Mouse (Mus musculus) c-Kit-positive CD71-positive TER-119-positive erythroid progenitor cells, embryonic 14.5 days (primary cell): ENCODE results near the gene Grk3.

Experiments
- DNase-seq: peaks from one replicate; pipeline ENCODE4 v3.0.0-alpha.2; 2013; ENCODE audit warnings: low spot score

Gene Grk3

DNA sequence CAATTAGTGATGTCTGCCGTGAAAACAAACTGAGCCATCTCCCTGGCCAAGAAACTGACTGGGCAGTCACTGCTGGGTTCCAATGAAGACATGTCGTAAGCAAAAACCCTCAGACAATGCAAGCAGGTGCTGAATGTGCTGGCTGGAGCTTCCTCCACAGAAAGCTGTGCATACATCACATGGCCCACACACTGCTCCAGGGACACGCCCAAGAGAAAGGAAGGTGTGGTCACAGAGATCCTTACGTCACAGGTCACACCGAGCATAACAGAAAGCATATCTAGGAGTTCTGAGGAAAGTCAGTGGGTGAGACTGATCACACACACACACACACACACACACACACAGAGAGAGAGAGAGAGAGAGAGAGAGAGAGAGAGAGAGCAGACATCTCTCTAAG is 147.0 kb downstream of the Grk3 start:
- DNase-seq, result no peak

DNA sequence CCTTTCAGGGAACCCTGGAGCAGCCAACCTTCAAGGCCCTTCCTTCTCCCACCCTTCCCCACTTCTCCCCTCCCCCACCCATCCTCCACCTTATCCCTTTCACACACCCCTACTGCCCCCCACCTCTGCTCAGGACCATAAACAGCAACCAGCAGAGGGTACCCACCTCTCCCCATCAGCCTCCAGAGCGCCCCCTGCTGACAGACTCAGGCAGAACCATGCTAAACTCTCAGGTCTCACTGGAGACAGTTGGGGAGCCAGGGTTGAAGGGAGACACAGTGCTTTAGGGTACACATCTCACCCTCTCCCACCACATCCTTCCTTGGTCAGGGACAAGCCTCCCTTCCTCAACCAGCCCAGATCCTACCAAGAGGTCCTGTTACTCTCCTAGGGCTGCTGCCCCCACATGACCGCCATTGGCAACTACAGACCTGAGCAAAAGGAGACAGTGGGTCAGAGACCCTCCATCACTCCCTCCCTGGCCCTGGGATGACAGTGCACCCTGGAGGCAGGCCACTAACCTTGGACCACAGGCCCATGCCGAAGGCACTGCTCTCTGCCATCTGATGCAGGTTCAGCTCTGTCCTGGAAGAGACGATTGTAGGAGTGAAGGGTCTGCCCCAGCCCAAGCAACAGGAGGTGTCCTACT is 150.7 kb downstream of the Grk3 start:
- no peak for DNase-seq
